Mouse (Mus musculus) hindbrain, embryonic 11.5 days (tissue): ENCODE measurements around the gene Chtop. TPM values are rescaled to one million over a fixed set of nuclear protein-coding genes. Genes with fewer than 3 reads are reported as not detected.

Experiments used
- ATAC-seq: fragments of 200-750 bp; cut with Nextera tagmentation; 2 replicates; pipeline ENCODE4 v1.8.0; 2017; ENCODE audit warnings: mild to moderate bottlenecking, moderate TSS enrichment, moderate library complexity; ENCODE audit not compliant: low FRiP score
- DNase-seq: peaks from one replicate; pipeline ENCODE4 v3.0.0-alpha.2; 2015; ENCODE audit warnings: low spot score
- H3K27ac ChIP-seq: fragments of 300-500 bp; sonication (generic); 2 replicates; pipeline ENCODE4 v1.5.1; 2014; ENCODE audit warnings: mild to moderate bottlenecking, low read depth, low read length
- H3K27me3 ChIP-seq: fragments of 300-500 bp; sonication (generic); 2 replicates; pipeline ENCODE4 v1.6.1; 2014; ENCODE audit warnings: mild to moderate bottlenecking, low read length, moderate library complexity, mixed read lengths; ENCODE audit not compliant: control insufficient read depth, insufficient read depth
- H3K36me3 ChIP-seq: fragments of 300-500 bp; sonication (generic); 2 replicates; pipeline ENCODE4 v1.6.1; 2014; ENCODE audit warnings: mild to moderate bottlenecking, low read length, moderate library complexity, mixed read lengths; ENCODE audit not compliant: control insufficient read depth, insufficient read depth
- H3K4me1 ChIP-seq: fragments of 300-500 bp; sonication (generic); replicated peaks from 2 replicates; pipeline ENCODE4 v1.6.1; 2014; ENCODE audit warnings: low read length, mixed read lengths; ENCODE audit not compliant: control insufficient read depth, insufficient read depth
- H3K4me2 ChIP-seq: fragments of 300-500 bp; sonication (generic); replicated peaks from 2 replicates; pipeline ENCODE4 v1.6.1; 2014; ENCODE audit warnings: mild to moderate bottlenecking, low read depth, low read length
- H3K4me3 ChIP-seq: fragments of 300-500 bp; sonication (generic); 2 replicates; pipeline ENCODE4 v1.5.1; 2014; ENCODE audit warnings: low read depth, low read length
- H3K9ac ChIP-seq: fragments of 300-500 bp; sonication (generic); 2 replicates; pipeline ENCODE4 v1.6.1; 2014; ENCODE audit warnings: low read depth, low read length
- H3K9me3 ChIP-seq: fragments of 300-500 bp; sonication (generic); 2 replicates; pipeline ENCODE4 v1.6.1; 2016; ENCODE audit warnings: low read length; ENCODE audit not compliant: control insufficient read depth
- WGBS: fragments of 180-500 bp; shearing (Covaris S2); extraction: QIAGEN DNeasy Blood & Tissue Kit; methylation state at CpG from one replicate; pipeline ENCODE4 v1.1.7; 2014; 5-methylcytosine and 5-hydroxymethylcytosine counted together
- polyA plus RNA-seq: library from polyadenylated mRNA; unstranded; fragments of >200 nt; fragmentation: Nextera tagmentation; extraction: Ambion mirVana; gene quantifications from 2 replicates; pipeline ENCODE4 v1.2.1, GENCODE M21; 2014

Gene Chtop
- polyA plus RNA-seq, 1 experiment from 2014 or later, result 143 TPM

DNA sequence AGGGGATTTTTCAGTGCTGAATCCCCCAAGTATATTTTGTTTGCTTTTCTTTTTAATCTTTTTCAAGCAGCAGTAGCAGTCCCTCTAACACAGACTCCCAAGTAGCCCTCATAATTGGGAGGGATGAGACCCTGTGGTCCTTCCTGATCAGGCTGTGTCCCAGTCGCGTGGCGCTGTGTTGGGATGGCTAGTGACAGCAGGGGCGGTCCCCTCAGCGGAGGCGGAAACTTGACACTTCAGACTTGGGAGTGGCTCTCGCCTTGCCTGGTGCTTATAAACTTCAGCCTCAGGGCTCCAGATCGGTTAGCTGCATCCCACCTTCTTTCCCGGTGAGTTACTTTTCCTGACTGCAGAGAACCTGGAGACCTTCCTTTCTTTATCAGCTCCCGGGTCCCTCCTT lies 5.4 kb upstream of the Chtop start:
- Histone ChIP-seq H3K9ac (0 out of 2 replicates have a peak overlapping the region, but pooled peaks have one; percentile 34), H3K27ac (no peak overlapping the region), H3K27me3 (no peaks in the 10 kb centered on the region), H3K4me3 (peak overlapping the region; percentile 25), H3K9me3 (no peaks in the 10 kb centered on the region), H3K4me1 (peaks cover 6% of the 10 kb centered on the region; the same call in 1 of the 2 replicates), H3K4me2 (peak overlapping the region; percentile 59), H3K36me3 (no peaks in the 10 kb centered on the region)
- ATAC-seq (peak; percentile 38; the same call in 1 of the 2 replicates), DNase-seq (peak; percentile 68)
- WGBS, result 1% methylated on average over 10 of the region's 10 CpGs

DNA sequence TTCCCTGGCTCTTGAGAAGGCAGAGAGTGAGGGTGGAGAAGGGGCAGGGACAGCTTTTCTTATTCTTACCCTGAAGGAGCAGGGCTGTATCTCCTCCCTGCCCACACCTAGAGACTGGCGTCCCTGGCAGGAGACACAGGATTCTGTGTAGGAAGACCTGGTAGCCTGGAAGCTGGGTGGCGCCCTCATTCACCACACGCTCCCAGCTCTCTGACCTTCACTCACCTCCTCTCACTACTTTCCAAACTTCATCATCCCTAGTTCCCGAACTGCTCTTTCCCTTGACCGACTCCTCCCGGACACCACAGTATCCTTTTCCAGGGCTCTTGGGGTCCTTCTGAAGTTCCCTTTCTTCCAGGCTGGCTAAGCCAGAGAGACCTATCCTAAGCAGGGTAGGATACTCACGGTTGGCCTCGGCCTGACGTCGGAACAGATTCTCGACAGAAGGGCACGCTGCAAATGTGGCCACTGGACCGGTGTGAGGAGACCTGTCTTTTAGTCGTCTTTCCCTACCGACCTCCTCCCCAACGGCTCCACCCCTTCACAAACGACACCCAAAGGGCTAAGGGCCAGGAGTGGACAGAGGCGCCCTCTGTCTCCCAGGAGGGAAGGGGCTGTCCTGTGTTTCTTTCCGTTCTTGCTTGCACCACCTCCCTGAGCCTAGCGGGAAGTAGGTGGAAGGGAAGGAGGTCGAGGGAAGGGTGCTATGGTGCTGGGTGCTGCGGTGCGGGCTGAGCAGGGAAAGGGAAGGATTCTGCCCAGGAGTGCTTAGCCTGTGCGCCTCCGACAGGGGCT lies 4.7 kb upstream of the Chtop start, which contains the start of the genes S100a1 and S100a13:
S100a1 (minus strand) TSS at position 597 of the 795 bp plus-strand sequence.
S100a13 (plus strand) TSS at position 640 of the 795 bp plus-strand sequence.
- Histone ChIP-seq H3K27me3 (no peaks in the 10 kb centered on the region), H3K4me2 (peak within 1 kb of the TSS; percentile 59), H3K9me3 (no peaks in the 10 kb centered on the region), H3K4me1 (peaks cover 6% of the 10 kb centered on the region; the same call in 1 of the 2 replicates), H3K27ac (no peak within 1 kb of the TSS), H3K4me3 (peak within 1 kb of the TSS; percentile 25), H3K36me3 (no peaks in the 10 kb centered on the region), H3K9ac (peak within 1 kb of the TSS; percentile 34; the same call in 1 of the 2 replicates)
- DNase-seq (peak; percentile 56), ATAC-seq (peak; percentile 21; the same call in 1 of the 2 replicates)
- WGBS, result 6% methylated on average over 25 of the region's 25 CpGs

DNA sequence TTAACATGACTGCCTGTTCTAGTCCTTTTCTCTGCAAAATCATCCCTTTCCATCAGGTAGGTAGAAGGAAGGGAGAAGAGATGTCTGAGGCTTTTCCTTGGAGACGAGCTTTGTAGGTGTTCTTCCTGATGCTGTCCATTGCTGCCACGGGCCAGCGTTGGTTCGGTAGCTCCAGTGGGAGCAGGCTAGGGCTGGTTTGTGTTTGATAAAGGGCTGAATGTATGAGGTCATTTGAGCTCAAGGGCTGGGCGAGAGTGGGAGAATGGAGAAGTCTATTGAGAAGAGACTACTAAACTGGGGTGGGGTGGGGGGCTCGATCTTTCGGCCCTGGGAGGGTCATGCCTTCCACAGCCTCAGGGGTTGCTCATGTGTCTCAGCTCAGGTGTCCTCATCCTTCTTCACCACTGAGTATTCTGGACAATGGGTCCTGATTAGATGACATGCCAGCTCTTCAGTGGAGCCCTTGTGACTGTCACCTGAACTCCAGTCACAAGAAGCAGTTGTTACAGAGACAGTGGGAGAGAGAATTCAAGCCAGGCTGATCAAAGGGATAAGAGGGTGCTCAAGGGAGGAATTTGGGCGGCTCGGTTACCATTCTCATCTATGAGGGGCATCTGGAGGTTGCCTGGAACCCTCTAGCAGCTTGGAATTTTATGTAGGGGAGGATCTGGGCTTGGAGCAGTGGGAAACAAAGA lies 3.8 kb upstream of the Chtop start:
- H3K9me3 ChIP-seq, result no peaks in the 10 kb centered on the region
- 67% methylated on average over 8 of the region's 9 CpGs for WGBS
- H3K4me1 ChIP-seq, result peaks cover 6% of the 10 kb centered on the region; the same call in 1 of the 2 replicates
- DNase-seq (no peak), ATAC-seq (no peak)
- no peak overlapping the region for H3K27ac ChIP-seq
- no peak overlapping the region for H3K9ac ChIP-seq
- no peak overlapping the region for H3K4me3 ChIP-seq
- no peaks in the 10 kb centered on the region for H3K36me3 ChIP-seq
- no peak overlapping the region for H3K4me2 ChIP-seq
- H3K27me3 ChIP-seq, result no peaks in the 10 kb centered on the region

- Histone ChIP-seq H3K9me3 (no peaks in the 10 kb centered on the region), H3K27ac (no peak overlapping the region), H3K9ac (no peak overlapping the region), H3K4me2 (no peak overlapping the region), H3K36me3 (peaks cover under 1% of the 10 kb centered on the region; the same call in 1 of the 2 replicates), H3K27me3 (no peaks in the 10 kb centered on the region), H3K4me3 (no peak overlapping the region), H3K4me1 (peaks cover 8% of the 10 kb centered on the region; the same call in 1 of the 2 replicates)
- ATAC-seq, result no peak
- 91% methylated on average over 5 of the region's 5 CpGs for WGBS
- no peak for DNase-seq
Observed at GRCm38 (mm10) chr3:90512276-90512675, 3.0 kb upstream of the Chtop start.

DNA sequence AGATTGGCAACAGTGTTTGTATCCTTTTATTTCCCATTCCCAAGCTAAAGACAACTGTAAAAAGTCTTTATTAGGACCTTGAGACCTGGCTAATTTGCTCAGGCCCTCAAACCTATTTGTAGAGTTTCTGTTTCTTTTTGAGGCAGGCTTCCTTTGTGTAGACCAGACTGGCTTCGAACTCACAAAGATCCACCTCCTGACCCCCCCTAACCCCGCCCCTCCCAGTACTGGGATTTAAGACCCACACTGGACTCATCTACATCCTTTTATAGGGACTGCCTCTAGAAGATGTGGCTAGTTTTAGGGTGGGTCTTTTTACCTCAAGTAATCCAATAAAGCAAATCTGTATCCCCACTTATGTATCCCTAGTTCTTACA lies 437 bp upstream of the Chtop start:
- WGBS, result 28% methylated on average over 2 of the region's 2 CpGs
- H3K27ac ChIP-seq, result peak overlapping the region; percentile 60; the same call in 1 of the 2 replicates
- ATAC-seq (peak; percentile 41), DNase-seq (no peak)
- H3K9ac ChIP-seq, result no peak overlapping the region
- no peaks in the 10 kb centered on the region for H3K9me3 ChIP-seq
- peak overlapping the region; percentile 32; the same call in 1 of the 2 replicates for H3K4me2 ChIP-seq
- peaks cover 8% of the 10 kb centered on the region; the same call in 1 of the 2 replicates for H3K4me1 ChIP-seq
- H3K4me3 ChIP-seq, result peak overlapping the region; percentile 77
- no peaks in the 10 kb centered on the region for H3K27me3 ChIP-seq
- peaks cover 12% of the 10 kb centered on the region; the same call in 1 of the 2 replicates for H3K36me3 ChIP-seq

DNA sequence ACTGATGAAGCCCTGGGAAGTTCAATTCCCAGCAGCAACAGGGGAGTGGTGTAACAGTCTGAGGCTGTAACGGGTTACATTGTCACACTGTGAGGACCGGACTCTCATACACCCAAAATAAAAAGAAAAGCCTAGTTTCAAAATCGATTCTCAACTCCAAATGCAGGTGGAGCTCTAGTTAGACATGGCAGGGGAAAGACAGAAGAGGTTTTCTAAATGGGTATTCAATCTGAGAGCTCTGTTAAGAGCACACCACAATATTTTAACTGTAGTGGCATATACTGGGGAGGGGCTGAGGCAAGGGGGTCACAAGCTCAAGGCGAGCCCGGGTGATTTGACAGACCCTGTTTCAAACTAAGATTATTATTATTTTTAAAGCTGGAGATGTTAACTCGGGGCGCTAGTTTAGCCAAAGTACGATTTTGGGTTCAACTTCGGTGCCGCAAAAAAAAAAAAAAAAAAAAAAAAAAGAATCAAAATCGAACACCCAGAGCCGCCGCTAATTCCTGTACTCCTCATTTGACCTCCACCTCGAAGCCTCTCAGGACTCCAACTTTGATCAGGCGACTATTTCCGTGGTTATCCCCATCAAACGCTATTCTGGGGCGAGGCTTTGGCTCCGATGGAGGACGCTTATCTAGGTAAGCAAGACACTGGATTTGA lies 880 bp downstream of the Chtop start:
- Histone ChIP-seq H3K36me3 (peaks cover 12% of the 10 kb centered on the region; the same call in 1 of the 2 replicates), H3K27ac (peak overlapping the region; percentile 86), H3K4me2 (peak overlapping the region; percentile 83), H3K27me3 (no peaks in the 10 kb centered on the region), H3K4me1 (0 out of 2 replicates have a peak, but pooled peaks cover 2% of the 10 kb centered on the region), H3K9ac (peak overlapping the region; percentile 87), H3K4me3 (peak overlapping the region; percentile 77), H3K9me3 (no peaks in the 10 kb centered on the region)
- WGBS, result 7% methylated on average over 20 of the region's 20 CpGs
- no peak for DNase-seq
- ATAC-seq, result no peak

GRCm38 (mm10) chr3:90506362-90506761 lies 2.9 kb downstream of the Chtop start:
- peaks cover 19% of the 10 kb centered on the region for H3K36me3 ChIP-seq
- DNase-seq, result no peak
- no peaks in the 10 kb centered on the region for H3K27me3 ChIP-seq
- H3K4me1 ChIP-seq, result 0 out of 2 replicates have a peak, but pooled peaks cover 2% of the 10 kb centered on the region
- WGBS, result 95% methylated on average over 3 of the region's 3 CpGs
- no peak overlapping the region for H3K4me3 ChIP-seq
- H3K27ac ChIP-seq, result no peak overlapping the region
- no peak for ATAC-seq
- no peak overlapping the region for H3K9ac ChIP-seq
- no peaks in the 10 kb centered on the region for H3K9me3 ChIP-seq
- no peak overlapping the region for H3K4me2 ChIP-seq

- Histone ChIP-seq H3K4me2 (no peak overlapping the region), H3K9me3 (no peaks in the 10 kb centered on the region), H3K36me3 (peaks cover 20% of the 10 kb centered on the region), H3K27me3 (no peaks in the 10 kb centered on the region), H3K27ac (no peak overlapping the region), H3K4me3 (no peak overlapping the region), H3K4me1 (0 out of 2 replicates have a peak, but pooled peaks cover 2% of the 10 kb centered on the region), H3K9ac (no peak overlapping the region)
- 97% methylated on average over 5 of the region's 5 CpGs for WGBS
- DNase-seq (no peak), ATAC-seq (no peak)
Observed at GRCm38 (mm10) chr3:90505216-90505615, 4.1 kb downstream of the Chtop start.
